In genomic region chr5:67227682-67228444, GRCm38 (mm10) we compare ENCODE assay signal across 14 mouse cellular contexts. TPM values are rescaled to one million over a fixed set of nuclear protein-coding genes. Genes with fewer than 3 reads are reported as not detected.
A peak's percentile ranks its signal among the peaks of the same experiment; 100 is the strongest.
DNase-seq lines count a peak whose midpoint lies in the region; ATAC-seq and TF ChIP-seq lines count a peak whose summit lies in the region.
"Had no signal": no experiment of that assay in that cellular context is flagged by ENCODE, and none has a peak within 500 bp of the region (broad histone marks: within the 10 kb centered on the region; RNA-seq: fewer than 3 reads in every experiment).

No protein-coding gene starts in this region.

- H3K36me3 ChIP-seq in heart, embryonic 15.5 days, result no peaks in the 10 kb centered on the region
- no peaks in the 10 kb centered on the region for H3K36me3 ChIP-seq in heart, embryonic 12.5 days
- H3K36me3 ChIP-seq in hindbrain, embryonic 11.5 days (ENCODE audit: control insufficient read depth, insufficient read depth, low read length), result no peaks in the 10 kb centered on the region
- H3K36me3 ChIP-seq in myocyte (ENCODE audit: control insufficient read depth, insufficient read depth), result no peaks in the 10 kb centered on the region

- no peak overlapping the region for H3K9ac ChIP-seq in heart, embryonic 15.5 days
- no peak overlapping the region for H3K9ac ChIP-seq in heart, embryonic 12.5 days
- 0 out of 2 replicates have a peak overlapping the region, but pooled peaks have one; percentile 32 for H3K9ac ChIP-seq in hindbrain, embryonic 11.5 days (ENCODE audit: low read depth, low read length)

- 1% methylated on average over 15 of the region's 15 CpGs for WGBS in heart, embryonic 15.5 days
- 3% methylated on average over 15 of the region's 15 CpGs for WGBS in heart, embryonic 12.5 days
- under 1% methylated on average over 15 of the region's 15 CpGs for WGBS in hindbrain, embryonic 11.5 days

- no peaks in the 10 kb centered on the region for H3K79me2 ChIP-seq in myocyte (ENCODE audit: control insufficient read depth, insufficient read depth)

- peak; percentile 46 for DNase-seq in embryo, embryonic 10.5 days (ENCODE audit: low spot score)
- DNase-seq in hindbrain, embryonic 11.5 days (ENCODE audit: low spot score), result no peak
- DNase-seq in gastrocnemius, postnatal 25 days, result no peak
- no peak for DNase-seq in spleen, postnatal 10 days (ENCODE audit: low spot score in 2 of 2)
- no peak for DNase-seq in urinary bladder, postnatal 25 days (ENCODE audit: low spot score)
- DNase-seq: cerebellum, postnatal 10 days; thymus, postnatal 4 days had no signal

- H3K4me2 ChIP-seq in heart, embryonic 15.5 days, result 0 out of 2 replicates have a peak overlapping the region, but pooled peaks have one; percentile 2
- H3K4me2 ChIP-seq in heart, embryonic 12.5 days, result no peak overlapping the region
- H3K4me2 ChIP-seq in hindbrain, embryonic 11.5 days (replicated peaks; ENCODE audit: low read depth, low read length), result 0 out of 2 replicates have a peak overlapping the region, but pooled peaks have one; percentile 17
- peak overlapping the region; percentile 18 for H3K4me2 ChIP-seq in myocyte (ENCODE audit: low read depth)
- H3K4me2 ChIP-seq: liver, embryonic 11.5 days had no signal

- no peak overlapping the region for H3K27ac ChIP-seq in heart, embryonic 15.5 days
- no peak overlapping the region for H3K27ac ChIP-seq in heart, embryonic 12.5 days (ENCODE audit: poor library complexity, severe bottlenecking)
- H3K27ac ChIP-seq in hindbrain, embryonic 11.5 days (ENCODE audit: low read depth, low read length), result peak overlapping the region; percentile 58

- H3K27me3 ChIP-seq in heart, embryonic 15.5 days, result peaks cover 94% of the 10 kb centered on the region
- peaks cover 95% of the 10 kb centered on the region for H3K27me3 ChIP-seq in heart, embryonic 12.5 days (replicated peaks)
- H3K27me3 ChIP-seq in hindbrain, embryonic 11.5 days (ENCODE audit: control insufficient read depth, insufficient read depth, low read length), result peaks cover 90% of the 10 kb centered on the region
- peaks cover 52% of the 10 kb centered on the region for H3K27me3 ChIP-seq in myocyte (ENCODE audit: control insufficient read depth, insufficient read depth, insufficient read length)

- peaks cover 8% of the 10 kb centered on the region; the same call in 1 of the 2 replicates for H3K9me3 ChIP-seq in heart, embryonic 15.5 days (replicated peaks)
- H3K9me3 ChIP-seq in heart, embryonic 12.5 days (replicated peaks), result peaks cover 3% of the 10 kb centered on the region; the same call in 1 of the 2 replicates
- peaks cover 4% of the 10 kb centered on the region for H3K9me3 ChIP-seq in hindbrain, embryonic 11.5 days (ENCODE audit: control insufficient read depth, low read length)

- no peak for ATAC-seq in heart, embryonic 15.5 days (replicated peaks; ENCODE audit: insufficient number of reproducible peaks, insufficient read depth, low FRiP score, low read depth)
- ATAC-seq in heart, embryonic 12.5 days (ENCODE audit: insufficient number of reproducible peaks, low FRiP score), result no peak
- ATAC-seq in hindbrain, embryonic 11.5 days (ENCODE audit: low FRiP score), result peak; percentile 53
- ATAC-seq: forebrain, embryonic 16.5 days; lung, postnatal 0 days; Patski had no signal

- peaks cover 21% of the 10 kb centered on the region for H3K4me1 ChIP-seq in heart, embryonic 15.5 days (replicated peaks)
- H3K4me1 ChIP-seq in heart, embryonic 12.5 days (replicated peaks), result peaks cover 26% of the 10 kb centered on the region; the same call in 1 of the 2 replicates
- peaks cover 11% of the 10 kb centered on the region for H3K4me1 ChIP-seq in hindbrain, embryonic 11.5 days (replicated peaks; ENCODE audit: control insufficient read depth, insufficient read depth, low read length)

- TF ChIP-seq POLR2A in myocyte (IDR thresholded peaks at IDR 0.05; ENCODE audit: insufficient read length, low read depth), result no peak

- H3K4me3 ChIP-seq in heart, embryonic 15.5 days, result no peak overlapping the region
- no peak overlapping the region for H3K4me3 ChIP-seq in heart, embryonic 12.5 days
- peak overlapping the region; percentile 18 for H3K4me3 ChIP-seq in hindbrain, embryonic 11.5 days (ENCODE audit: low read depth, low read length)
- no peak overlapping the region for H3K4me3 ChIP-seq in myocyte

- no peak overlapping the region for H3ac ChIP-seq in myocyte (ENCODE audit: control insufficient read depth, insufficient read length)

TF ChIP-seq in myocyte, 11 proteins besides CTCF, POLR2A, EP300 and RAD21:
- TF ChIP-seq MAX (IDR thresholded peaks at IDR 0.05; ENCODE audit: low read depth) (no peak), POLR2AphosphoS2 (IDR thresholded peaks at IDR 0.05; ENCODE audit: insufficient read length, low read depth) (no peak), USF1 (IDR thresholded peaks at IDR 0.05; ENCODE audit: low read depth) (no peak), E2F4 (IDR thresholded peaks at IDR 0.05; ENCODE audit: insufficient read depth) (no peak), MYOD1 (IDR thresholded peaks at IDR 0.05; ENCODE audit: control insufficient read depth in 1 of 3, insufficient read length in 2 of 3, low read depth in 2 of 3) (no peak), REST (IDR thresholded peaks at IDR 0.05; ENCODE audit: insufficient read depth, insufficient read length) (no peak), MYOG (IDR thresholded peaks at IDR 0.05; ENCODE audit: control insufficient read depth in 1 of 3, insufficient read depth in 1 of 3, insufficient read length in 2 of 3, low read depth in 2 of 3) (no peak), TCF3 (IDR thresholded peaks at IDR 0.05; ENCODE audit: insufficient read length, low read depth) (no peak), TCF12 (IDR thresholded peaks at IDR 0.05; ENCODE audit: insufficient read depth, poor library complexity, severe bottlenecking) (no peak), SRF (IDR thresholded peaks at IDR 0.05; ENCODE audit: control insufficient read depth, insufficient read length, low read depth) (no peak), CEBPB (IDR thresholded peaks at IDR 0.05; ENCODE audit: insufficient read depth, poor library complexity, severe bottlenecking) (no peak)

RNA-seq across cellular contexts. Expression of gene Tmem33, which starts 32.5 kb away (rescaled TPM):
- 46.4 and 47.0 TPM in 2 replicates for polyA plus RNA-seq in heart, embryonic 15.5 days (2015; fragmentation: Nextera tagmentation; extraction: Ambion mirVana)
- 55.5 and 60.9 TPM in 2 replicates for polyA plus RNA-seq in heart, embryonic 12.5 days (2016; fragmentation: Nextera tagmentation; extraction: Ambion mirVana)
- polyA plus RNA-seq in hindbrain, embryonic 11.5 days (2014; fragmentation: Nextera tagmentation; extraction: Ambion mirVana), result 112 and 118 TPM in 2 replicates
- 42.4 TPM for polyA plus RNA-seq in myocyte (2012; fragmentation: generic; extraction: Trizol)
- total RNA-seq in gastrocnemius, postnatal 25 days (2021), result 10 to 100 TPM; 23.0 to 30.3 TPM
